Mouse (Mus musculus) lung, postnatal 10 days (tissue): ENCODE measurements around the gene H2afy2.

Source experiments
- DNase-seq: peaks from one replicate; pipeline ENCODE4 v3.0.0; 2021

The H2afy2 gene

DNA sequence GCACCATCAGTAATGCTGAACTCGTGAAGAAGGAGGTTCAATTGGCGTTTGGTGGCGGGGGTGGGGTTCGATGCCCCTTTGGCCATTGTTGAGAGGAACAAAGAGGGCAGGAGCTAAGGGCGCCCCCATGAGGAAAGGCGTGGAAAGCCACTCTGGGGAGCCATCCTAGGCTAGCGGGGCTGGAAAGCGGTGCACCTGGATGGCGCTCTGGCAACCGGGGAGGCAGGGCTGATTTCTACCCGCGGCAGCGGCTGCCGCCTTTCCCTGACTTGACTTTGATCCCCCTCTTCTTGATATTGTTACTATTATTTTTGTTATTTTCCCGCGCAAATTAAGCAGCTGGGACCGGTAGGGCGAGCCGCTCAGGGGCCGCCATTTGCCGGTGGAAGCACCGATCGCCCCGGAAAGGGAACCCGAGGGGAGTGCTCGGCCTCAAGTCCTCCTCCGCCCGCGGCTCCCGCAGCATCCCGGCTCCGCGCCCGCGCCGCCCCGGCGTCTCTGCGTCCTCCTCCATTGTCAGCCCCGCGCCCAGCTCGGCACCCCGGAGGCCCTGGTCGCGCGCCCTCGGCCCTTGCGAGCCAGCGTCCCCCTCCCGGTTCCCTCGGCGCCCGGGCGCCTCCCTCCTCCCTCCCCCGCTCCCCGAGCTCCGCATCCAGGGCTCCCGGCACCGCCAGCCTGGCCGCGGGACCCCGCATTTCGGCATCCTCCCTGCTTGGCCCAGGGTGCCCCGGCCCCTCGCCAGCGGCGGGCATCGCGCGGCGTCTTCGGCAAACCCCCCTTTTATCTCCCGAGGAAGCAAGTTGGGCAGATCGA, 942 bp downstream of the H2afy2 start:
- peak; percentile 80 for DNase-seq

DNA sequence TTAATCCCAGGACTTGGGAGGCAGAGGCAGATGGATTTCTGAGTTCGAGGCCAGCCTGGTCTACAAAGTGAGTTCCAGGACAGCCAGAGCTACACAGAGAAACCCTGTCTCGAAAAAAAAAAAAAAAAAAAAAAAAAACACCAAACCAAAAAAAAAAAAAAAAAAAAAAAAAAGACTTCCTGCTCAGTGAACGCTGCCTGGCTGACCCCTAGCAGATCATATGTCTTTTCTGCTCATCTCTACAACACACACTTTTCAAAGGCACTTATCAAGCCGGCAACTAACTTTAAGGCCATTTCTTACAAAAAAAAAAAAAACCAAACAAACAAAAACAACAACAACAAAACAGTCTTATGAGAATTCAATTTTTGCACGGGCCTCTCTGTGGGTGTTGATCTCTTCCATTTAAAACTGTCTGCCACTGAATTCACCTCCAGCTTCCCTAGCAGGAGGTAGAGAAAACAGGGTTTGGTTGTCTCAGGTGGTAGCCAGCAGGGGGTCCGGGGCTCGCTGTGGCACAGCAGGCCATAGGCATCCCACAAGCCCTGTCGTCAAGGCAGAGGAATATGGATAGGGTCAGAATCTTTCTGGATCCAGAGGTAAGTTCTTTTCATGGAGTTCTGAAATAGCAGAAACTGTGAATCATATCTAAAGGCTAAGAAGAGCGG, 2.4 kb downstream of the H2afy2 start:
- DNase-seq, result no peak

DNA sequence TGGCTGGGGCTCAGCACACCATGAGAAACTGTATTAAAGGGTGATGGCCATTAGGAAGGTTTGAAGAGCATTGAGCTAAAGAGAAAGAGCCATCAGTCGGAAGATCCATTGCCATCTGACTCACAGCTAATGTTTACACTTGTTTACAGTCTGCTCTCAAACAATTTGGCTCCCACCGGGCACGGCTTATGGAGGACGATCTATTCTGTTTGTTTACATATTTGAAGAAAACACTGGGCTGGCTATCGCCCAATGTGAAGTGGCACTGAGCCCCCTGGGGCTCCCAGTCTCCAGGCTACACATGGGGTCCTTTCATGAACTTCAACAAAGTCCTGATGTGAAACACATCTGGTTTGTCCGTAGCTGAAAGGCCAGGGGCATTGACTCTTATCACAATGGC, 17.1 kb downstream of the H2afy2 start:
- DNase-seq, result peak; percentile 72

DNA sequence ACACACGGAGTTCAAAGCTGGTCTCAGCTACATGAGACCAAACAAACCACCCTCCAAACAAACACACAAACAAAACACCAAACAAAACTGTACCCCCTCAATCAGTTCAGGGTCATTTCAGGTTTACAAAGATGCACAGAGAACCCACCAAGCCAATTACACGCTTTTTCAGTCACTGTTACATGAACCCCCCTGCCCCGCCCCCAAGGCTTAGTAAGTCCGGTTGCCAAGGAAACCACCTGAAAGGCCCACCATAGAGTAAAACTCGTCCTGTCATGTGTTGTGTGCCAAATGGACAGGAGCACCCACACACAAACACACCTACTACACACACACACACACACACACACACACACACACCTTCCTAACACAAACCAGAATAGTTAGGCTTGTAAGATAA, 18.4 kb downstream of the H2afy2 start:
- no peak for DNase-seq

DNA sequence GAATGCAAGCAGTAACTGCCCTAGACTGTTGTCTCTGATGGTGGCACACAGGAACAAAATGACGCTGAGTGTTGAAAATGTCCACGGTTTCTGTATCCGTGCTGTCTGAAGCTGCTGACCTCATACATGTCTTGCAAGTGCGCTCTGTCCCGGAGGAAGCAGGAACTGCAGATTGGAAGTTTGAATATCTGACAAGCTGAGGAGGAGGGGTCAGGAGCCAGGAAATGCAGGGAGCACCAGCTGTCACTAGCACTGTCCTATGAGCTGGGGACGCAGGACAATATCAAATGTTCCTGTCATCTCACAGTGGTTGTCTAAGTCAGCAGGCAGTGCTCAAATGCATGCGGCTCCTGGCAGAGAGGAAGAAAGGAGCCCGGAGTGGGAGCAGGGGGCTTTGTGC, 19.3 kb downstream of the H2afy2 start:
- peak; percentile 75 for DNase-seq

DNA sequence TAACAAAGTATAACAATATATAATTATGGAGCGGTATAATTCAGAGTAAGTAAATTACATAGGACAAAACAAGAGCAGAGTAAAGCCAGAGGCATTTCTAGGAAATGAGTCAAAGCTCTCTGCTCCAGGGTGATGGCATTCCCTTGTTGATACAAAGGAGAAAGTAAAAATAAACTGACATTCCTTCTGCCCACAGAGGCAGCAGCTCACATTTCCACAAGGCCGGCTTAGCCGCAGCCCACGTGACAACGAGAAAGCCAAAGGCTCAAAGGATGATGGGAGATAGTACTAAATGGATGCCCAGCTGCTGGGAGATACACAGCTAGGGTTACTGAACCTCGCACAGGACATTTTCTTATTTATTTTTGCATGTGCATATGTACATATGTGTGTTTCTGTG, 24.1 kb downstream of the H2afy2 start:
- DNase-seq, result peak; percentile 76

DNA sequence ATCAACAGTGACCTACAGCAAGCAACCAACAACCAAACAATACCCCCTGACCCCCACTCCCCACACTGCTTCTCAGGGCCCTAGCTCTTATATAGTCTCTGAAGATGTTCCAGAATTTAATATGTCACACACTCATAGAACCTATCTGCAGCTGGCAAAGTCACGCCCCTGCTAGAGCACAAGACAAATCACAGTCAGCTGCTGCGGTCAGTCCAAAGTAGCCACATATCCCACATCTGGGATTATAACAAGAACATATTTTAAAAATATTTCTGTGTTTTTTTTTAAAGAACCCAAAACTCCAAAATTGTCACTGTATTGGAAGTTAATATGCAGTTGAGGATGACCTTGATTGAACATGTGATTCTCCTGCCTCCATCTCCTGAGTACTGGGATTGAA, 25.0 kb downstream of the H2afy2 start:
- no peak for DNase-seq

DNA sequence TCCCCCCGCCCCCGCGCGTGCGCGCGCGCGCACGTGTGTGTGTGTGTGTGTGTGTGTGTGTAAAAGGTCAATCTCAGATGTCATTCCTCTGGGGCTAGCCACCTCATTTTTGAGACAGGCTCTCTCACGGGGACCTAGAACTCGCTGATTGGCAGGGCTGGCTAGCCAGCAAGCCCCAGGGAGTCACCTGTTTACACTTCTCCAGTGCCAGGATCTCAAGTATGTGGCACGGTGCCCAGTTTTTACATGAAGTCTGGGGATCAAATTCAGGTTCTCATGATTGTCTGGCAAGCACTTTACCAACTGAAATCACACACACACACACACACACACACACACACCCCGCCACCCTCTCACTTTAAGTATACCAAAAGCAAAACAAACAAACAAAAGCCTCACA, 26.9 kb downstream of the H2afy2 start:
- peak; percentile 74 for DNase-seq

DNA sequence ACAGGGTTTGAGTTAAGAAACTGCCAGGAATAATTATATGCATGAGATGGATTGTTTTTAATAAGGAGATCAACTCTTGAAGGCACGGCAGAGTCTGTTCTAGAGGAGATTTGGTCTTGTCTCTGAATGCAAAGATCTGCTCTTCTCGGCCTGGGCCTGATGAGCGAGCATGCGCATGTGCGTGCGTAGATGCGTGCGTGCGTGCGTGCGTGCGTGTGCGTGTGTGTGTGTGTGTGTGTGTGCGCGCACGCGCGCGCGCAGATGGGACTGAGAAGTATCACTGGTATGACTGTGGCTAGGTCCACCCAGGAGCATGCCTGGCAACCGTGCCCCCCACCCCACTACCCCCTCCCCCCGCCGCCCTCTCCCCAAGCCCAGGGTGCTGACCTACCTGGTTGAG, 30.9 kb downstream of the H2afy2 start:
- DNase-seq, result no peak

DNA sequence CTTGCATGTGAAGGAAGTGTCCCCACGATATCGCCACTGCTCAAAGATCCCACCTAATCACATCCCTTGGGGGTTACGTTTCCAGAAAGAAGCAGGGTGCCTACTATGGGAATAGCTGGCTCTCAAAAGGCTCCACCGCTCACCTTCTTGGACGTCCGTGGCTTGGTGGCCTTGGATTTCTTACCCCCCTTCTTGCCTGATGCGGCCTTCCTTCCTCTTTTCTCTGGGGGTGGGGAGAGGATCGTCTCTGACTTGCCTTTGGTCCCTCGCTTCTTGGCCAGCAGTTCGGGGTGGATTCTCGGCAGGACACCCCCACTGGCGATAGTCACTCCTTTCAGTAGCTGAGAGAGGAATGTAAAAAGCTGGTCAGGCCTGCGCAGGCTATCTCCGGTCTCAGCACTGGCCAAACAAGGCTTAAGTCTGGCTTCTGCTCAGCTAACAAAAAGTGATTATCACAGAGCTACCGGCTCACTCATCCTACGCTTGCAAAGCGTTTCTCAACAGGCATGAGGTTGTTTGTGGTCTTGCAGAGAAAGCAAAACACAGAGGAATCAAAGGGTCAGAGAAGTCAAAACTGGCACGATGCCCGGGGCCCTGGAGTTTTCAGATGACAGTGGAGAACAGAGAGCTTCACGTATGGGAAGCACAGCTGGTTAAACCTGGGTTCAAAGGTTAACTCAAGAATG, 32.3 kb downstream of the H2afy2 start:
- peak; percentile 76 for DNase-seq

DNA sequence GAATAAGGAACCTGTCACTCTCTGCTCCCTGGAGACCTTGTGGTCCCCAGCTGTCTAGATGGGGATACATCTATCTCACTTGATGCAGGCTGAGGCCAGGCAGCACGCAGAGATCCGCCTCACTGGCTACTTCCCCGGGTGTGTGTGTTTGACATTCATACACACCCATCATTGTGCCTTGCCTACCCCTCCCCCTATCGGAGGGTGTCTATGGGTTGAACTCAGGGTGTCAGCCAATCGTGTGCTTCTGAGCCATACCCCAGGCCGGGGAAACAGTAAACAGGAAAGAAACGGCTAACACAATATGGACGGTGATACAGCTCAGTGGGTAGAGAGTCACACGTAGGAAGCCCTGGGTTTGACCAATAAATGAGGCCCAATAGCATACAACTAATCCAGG, 33.9 kb downstream of the H2afy2 start:
- peak; percentile 21 for DNase-seq

DNA sequence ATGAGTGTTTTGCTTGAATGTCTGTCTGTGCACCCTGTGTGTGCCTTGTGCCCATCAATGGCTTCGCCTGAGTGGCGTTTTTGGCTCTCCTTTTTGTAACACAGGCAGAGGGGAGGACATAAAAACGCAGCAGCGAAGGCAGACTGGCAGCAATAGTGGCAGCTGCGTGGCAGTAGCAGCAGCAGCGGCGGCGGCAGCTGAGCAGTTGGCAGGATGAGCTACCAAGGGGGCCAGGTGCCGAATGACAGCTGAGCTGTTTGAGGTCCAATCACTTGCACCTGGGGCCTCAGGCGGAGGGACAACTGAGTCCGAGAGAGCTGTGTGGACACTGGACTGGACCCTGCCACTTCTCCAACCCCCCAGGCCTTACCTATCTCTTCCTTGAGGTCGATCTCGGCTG, 36.6 kb downstream of the H2afy2 start:
- no peak for DNase-seq

DNA sequence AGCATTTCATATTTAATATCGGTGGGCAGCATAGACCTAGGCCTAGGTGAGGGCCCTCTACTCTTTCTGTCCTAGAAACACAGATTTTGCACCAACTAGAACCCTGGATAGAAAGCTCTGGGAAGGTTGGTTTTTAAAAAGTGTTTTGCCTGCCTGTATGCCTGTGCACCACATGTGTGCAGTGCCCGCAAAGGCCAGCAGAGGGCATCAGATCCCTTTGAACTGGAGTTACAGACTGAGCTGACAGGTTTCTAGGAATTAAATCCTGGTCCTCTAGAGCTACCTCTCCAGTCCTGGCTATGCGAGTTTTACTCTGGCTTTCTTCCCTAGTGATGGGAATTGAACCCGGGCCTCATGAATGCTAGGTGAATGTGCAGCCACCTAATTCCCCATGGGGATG, 38.8 kb downstream of the H2afy2 start:
- peak; percentile 67 for DNase-seq

DNA sequence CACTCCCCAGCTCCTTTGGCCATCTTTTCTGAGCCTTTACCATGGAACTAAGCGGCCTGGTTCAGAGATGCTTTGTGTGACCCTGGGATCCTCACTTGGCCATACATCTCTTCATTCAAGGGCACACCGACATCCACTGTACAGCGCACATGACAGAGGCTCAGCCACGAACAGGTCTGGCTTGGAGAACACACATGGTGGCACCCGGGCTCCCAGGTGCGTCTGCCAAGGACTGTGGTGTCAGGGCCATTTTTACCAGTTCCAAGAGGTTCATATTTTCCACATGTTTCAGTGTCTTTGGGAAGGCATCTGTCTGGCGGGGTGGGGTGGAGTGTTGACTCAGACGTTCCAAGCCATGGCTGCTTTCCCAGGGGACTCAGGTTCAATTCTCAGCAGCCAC, 41.6 kb downstream of the H2afy2 start:
- DNase-seq, result no peak

DNA sequence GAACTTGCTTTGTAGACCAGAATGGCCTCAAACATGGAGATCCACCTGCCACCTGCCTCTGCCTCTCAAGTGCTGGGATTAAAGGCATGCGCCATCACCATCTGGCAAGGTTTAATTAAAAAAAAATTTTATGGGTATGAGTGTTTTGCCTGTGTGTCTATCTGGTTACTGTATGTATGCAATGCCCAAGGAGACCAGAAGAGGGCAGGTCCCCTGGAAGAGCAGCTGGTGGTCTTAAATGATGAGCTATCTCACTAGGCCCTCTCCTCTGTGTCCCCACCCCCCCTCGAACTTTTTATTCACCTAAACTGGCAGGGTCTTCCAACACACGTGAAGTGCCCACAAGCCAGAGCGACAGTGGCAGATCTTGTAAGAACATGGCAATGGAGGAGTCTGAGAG, 42.1 kb downstream of the H2afy2 start:
- DNase-seq, result peak; percentile 25

DNA sequence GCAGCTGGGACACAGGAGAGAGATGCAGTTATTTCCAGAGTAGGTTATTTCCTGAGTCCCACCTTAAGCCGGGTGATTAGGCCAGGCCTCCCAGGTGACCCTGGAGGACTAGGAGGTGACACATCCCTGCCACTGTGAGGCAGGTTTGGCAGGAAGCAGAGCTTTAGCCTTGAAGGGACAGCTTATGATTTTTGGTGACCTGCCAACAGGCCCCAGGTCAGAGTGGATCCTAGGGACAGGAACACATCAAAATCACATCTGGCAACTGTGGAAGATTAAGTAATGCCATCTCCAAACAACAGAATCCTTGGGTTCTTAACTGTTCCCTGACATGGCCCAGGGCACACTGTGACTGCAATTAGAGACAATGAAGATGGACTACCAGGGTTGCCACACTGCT, 42.6 kb downstream of the H2afy2 start:
- DNase-seq, result no peak

DNA sequence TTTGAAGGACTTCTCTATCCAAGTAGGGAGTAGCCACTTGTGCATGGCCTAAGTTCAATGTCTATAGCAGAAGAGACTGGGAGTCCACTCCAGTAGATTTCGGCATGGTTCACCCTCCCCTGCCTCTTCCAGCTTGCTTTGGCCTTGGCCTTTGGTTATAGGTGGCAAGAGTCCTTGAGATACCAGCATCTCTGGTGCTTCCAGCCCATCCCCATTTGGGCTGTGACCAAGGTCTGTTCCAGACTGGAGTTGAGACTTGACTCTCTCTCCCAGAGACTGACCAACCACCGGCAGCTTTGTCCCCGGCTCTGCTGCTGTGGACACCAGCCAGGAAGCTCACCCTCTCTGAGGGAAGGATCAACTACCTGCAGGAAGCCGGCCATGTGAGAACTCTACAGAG, 45.8 kb downstream of the H2afy2 start:
- DNase-seq, result no peak

DNA sequence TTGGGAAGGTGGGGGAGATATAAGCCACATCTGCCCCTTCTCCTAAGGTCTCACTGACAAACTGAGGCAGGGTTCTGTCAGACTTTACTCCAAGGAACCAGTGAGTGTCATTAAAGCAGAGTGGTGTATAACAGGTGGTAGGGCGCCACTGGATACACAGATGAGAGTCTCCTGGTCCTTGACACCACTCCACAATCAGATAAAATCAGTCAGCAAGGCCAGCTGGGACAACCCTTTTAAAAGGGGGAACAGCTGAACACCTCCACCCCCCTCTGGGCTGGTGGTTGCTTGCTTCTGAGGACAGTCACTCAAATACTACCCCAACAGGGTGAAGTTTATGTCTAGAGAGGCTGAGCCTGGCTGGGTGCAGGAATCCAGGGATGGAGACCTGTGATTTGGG, 46.4 kb downstream of the H2afy2 start:
- no peak for DNase-seq

DNA sequence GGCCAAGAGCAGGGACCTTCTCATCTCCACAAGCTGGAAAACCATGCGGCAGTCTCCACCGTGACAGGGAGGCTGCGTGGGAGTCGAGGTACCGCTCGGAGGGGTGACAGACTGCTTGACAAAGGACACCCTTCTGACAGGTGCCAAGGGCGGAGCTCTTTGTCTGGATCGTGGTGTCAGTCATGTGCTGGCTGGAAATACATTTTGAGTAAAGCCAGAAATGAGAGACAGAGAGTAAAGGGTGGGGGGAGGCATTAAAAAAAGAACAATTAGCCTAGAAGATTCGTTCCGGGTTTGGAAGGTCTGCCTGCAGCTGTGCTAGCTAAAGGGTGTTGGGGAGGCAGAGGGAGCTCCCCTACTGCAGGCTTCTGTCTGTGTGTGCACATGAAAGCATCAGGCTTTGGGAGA, 47.3 kb downstream of the H2afy2 start:
- no peak for DNase-seq

DNA sequence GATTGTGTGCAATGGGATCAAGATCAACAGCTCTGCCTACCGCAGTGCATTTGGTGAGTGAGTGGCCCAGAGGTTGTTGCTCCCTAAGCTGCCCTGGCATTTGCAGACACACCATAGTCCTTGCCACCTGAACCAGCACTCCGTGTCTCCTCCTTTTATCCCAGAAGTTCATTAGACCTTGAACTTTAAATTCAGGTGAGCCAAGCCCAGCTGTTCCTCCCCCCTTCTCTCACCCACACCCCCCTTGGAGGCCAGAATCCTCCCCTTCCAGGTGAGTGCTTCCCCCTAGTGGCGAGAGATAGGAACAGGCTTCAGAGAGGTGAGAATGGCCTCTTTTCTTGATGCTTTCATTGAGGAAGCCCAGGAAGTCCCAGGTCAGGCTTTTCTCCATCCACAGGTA, 49.6 kb downstream of the H2afy2 start:
- DNase-seq, result peak; percentile 50

DNA sequence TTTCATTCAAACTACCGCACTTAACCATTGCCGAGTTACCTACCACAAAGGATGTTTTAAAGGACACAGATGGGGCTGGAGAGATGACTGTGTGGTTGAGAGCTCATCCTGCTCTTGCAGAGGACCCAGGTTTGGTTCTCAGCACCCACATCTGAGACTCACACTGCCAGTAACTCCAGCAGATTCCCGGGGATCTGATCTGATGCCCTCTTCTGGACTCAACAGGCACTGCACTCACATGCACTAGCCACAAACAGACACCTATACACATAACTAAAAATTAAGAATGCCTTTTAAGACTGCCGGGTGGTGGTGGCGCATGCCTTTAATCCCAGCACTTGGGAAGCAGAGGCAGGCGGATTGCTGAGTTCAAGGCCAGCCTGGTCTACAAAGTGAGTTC, 53.8 kb downstream of the H2afy2 start:
- no peak for DNase-seq

DNA sequence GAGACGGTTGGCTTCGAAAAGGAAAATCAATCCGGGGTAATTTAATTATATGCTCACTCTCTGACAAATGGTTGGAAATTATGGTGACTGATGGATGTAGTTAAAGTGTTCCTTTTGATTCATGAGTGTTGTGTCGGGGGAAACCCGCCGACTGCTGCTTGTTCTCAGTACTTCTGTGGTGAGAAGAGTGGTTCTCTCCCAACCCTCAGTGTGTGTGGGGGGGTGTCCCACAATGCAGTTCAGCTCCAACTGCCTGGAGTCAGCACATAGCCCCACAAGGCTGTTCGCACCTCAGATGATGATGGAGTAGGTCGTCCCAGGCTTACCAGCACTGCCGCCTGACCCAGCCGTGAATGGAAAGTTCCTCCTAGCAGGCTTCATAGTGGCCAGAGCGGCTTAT, 54.8 kb downstream of the H2afy2 start:
- no peak for DNase-seq

DNA sequence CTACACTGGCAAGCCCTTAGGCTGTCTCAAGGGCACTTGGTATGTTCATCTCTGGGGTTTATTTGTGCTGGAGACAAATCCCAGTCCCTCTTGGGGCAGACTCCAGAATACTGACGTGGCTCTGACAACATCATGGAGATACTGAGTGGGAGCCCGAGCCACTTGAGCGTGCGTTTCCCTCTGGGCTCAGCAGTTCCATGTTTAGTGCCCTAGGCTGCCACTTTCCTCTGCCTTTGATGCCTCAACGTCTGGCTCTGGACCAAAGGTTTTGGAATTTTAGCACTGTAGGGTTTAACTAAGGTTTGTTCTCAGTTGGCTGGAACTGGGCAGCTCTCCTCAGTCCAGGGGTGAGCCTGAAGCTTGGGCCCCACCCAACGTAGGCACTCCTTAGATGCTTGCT, 60.7 kb downstream of the H2afy2 start:
- no peak for DNase-seq

DNA sequence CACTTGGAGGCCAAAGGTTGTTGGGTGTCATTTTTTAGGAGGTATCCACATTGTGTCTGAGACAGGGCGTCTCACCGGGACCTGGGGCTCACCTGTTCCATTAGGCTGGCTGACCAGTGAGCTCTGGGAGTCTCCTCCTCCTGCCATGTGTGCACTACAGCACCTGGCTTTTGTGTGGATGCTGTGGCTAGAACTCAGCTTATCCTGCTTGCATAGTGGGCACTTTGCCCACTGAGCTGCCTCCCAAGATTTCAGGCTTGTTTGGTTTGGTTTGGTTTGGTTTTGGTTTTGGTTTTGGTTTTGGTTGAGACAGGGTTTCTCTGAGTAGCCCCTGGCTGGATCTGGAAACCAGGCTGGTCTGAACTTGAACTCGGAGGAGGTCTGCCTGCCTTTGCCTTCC, 61.7 kb downstream of the H2afy2 start:
- no peak for DNase-seq
